Mouse (Mus musculus) frontal cortex, adult 2 months (tissue): ENCODE data around the gene Agap1. TPM values are rescaled to one million over a fixed set of nuclear protein-coding genes. Genes with fewer than 3 reads are reported as not detected.
A peak's percentile ranks its signal among the peaks of the same experiment; 100 is the strongest.

Source experiments
- DNase-seq, 2 experiments: peaks; one replicate each; pipeline ENCODE4 v3.0.0; 2022; ENCODE audit warnings: low spot score in 1 of 2; ENCODE audit errors: extremely low spot score in 1 of 2
- polyA plus RNA-seq: library from polyadenylated mRNA; depleted of rRNA; stranded (reverse); fragments of >200 nt; gene quantifications from 2 replicates; pipeline ENCODE4 v1.2.3, GENCODE M21; 2012

Gene Agap1
- polyA plus RNA-seq, 1 experiment, result 67.9 TPM

DNA sequence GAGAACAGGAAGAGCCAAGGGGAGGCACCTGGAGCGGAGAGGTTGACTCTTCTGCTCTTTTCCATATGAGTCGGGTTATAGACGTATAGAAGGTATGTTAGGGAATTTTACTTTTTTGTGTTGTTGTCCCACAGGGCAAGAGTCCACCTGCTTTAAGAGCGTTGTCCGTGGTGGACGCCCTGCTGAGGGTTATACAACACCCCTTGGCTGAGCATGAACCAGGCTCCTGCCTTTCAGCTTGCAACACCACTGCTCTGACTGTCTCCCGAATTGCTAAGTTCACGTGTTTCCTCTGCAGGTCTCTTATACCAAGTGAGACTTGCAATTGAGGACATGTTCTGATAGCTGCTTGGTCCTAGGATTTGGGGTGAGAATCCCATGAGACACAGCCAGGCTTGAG lies 358.2 kb downstream of the Agap1 start:
- DNase-seq, result no peak

DNA sequence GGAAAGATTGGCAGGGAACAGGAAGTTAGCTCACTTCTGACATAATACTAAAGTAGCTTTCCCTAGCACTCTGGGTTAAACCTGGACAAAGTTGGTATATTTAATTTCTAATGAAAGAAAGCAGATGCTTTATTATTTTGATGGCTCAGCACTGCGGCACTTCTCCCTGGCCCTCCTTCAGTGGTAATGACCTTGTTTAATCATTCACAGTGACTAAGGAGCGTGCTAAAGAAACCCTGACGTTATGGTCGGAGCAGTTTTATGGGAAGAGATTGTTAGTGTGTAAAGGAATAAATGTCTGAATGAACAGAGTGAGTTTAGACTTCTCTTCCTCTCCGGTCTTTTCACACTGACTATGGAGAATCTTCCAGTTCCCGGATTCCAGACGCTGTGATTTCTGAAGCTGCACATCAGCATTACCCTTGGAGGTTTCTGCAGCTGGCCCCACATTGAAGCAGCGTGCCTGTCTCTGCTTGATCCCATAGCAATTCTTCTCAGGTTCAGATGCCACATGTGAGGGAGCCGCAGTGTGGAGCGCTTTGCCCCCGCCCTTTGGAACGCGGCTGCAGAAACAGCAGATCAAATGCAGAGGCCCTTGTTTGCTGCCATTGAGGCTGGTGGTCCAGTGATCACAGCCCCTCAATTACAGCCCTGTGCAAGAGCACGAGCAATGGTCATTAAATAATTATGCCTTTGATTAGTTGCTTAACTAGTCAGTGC lies 362.0 kb downstream of the Agap1 start:
- no peak for DNase-seq

DNA sequence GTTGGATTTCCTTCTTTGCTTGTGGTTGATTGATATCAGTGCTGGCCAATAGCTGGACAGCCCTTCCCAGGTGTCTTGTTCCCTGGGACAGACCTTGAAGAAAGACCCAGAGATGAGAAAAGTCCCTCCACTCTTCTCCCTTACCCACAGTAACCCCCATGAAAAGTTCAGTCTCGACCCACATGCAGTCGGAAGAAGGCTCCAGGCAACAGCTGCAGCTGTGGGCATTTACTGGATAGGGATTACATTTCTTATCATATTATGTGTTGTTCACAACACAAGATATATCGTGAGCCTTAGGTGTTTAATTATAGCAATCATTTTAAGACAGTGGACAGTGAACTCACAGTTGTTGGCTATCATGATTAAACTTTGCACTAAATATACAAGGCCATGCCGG lies 367.2 kb downstream of the Agap1 start:
- no peak for DNase-seq

DNA sequence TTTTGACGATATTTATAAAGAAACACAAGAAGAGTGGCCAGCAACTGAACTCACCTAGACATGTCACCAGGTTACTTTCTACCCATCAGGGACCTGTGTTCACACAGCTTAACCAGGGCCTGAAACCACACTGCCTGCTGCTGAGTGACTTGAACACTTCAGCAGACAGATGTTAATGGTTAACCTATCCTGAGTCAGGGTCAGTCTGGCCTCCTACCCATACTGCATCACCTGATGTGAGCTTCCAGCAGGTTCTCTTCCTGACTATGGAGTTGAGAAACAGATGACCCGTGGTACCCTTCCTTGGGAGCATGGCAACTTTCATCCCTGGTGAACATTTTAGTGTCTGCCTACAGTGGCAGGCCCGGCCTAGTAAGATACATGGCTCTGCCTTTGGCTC lies 367.8 kb downstream of the Agap1 start:
- DNase-seq, result no peak

DNA sequence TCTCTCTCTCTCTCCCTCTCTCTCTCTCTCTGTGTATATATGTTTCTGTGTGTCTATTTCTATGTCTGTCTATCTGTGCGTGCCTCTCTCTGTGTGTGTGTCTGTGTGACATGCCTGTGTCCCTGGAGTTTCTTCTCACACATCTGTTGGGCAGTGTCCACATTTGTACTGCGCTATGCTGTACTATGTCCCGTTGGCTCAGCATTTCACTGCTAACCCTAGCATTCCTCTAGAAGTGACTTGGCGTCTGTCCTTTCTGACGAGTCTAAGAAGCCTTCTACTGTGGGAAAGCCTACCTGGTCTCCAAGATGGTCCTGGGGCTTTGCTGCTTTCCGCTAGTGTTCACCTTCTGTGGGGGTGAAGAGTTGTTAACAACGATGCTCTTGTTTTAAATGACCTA lies 368.4 kb downstream of the Agap1 start:
- DNase-seq, result no peak

- DNase-seq, result no peak
Measured at GRCm38 (mm10) chr1:89827051-89827450, 372.4 kb downstream of the Agap1 start.

GRCm38 (mm10) chr1:89831095-89831494 lies 376.5 kb downstream of the Agap1 start:
- DNase-seq, result no peak

DNA sequence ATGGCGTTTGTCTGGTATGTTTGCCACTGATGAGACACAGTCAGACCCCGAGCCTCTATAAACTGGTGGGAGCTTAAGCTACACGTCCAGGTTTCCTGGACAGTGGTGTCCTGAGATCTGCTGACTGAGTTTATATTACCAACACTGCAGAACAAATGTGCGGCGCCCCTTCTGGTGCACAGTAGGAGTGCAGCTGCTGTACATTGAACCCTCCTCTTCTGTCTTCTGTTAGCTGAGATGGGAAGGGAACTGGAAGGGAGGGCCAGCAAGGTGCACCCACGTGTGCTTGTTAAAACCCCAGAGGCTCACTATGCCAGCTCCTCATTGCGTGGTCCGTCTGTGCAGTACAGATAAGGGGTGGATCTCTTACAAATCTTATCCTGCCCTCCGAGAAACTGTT lies 389.5 kb downstream of the Agap1 start:
- DNase-seq, result no peak

GRCm38 (mm10) chr1:89845487-89845886 lies 390.9 kb downstream of the Agap1 start:
- peak in 1 of 2 experiments; percentile 43 for DNase-seq

DNA sequence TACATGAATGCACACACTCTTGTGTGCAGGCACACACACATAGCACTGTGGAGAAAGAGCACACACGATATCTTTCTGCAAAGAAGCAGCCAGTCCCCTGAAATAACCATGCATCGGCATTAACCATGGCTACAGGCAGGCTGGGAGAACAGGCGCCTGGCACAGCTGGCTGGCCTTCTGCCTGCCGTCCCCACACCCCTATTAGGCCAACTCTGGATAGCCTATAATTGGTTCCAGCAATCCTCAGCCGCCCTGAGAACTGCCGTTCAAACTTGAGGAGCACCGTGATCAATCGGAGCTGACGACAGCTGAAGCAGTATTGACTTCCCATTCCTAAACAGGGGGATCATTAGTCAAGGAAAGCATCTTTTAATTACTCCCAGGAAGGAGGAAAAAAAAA lies 391.5 kb downstream of the Agap1 start:
- peak in 1 of 2 experiments; percentile 10 for DNase-seq

GRCm38 (mm10) chr1:89848356-89849039 lies 393.9 kb downstream of the Agap1 start:
- DNase-seq, result no peak

- no peak for DNase-seq
Measured at GRCm38 (mm10) chr1:89849151-89849860, 394.7 kb downstream of the Agap1 start.

DNA sequence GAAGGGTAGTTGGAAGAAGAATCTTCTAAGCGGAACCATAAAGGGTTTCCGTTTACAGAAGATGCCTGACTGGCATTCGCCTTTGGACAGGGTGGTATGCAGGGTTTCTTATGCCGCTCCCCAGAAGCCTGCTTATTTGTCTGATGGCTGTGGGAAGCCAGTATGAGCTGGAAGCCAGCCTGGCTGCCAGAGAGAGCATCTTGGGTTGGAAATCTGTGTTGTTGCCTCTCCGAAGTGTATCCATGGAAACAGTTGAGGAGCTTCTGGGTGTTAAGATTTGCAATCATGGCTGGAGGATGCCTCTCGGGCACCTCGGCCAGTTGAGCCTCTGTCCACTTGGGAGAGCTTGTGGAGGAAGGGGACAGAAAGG lies 395.2 kb downstream of the Agap1 start:
- peak in 1 of 2 experiments; percentile 66 for DNase-seq

DNA sequence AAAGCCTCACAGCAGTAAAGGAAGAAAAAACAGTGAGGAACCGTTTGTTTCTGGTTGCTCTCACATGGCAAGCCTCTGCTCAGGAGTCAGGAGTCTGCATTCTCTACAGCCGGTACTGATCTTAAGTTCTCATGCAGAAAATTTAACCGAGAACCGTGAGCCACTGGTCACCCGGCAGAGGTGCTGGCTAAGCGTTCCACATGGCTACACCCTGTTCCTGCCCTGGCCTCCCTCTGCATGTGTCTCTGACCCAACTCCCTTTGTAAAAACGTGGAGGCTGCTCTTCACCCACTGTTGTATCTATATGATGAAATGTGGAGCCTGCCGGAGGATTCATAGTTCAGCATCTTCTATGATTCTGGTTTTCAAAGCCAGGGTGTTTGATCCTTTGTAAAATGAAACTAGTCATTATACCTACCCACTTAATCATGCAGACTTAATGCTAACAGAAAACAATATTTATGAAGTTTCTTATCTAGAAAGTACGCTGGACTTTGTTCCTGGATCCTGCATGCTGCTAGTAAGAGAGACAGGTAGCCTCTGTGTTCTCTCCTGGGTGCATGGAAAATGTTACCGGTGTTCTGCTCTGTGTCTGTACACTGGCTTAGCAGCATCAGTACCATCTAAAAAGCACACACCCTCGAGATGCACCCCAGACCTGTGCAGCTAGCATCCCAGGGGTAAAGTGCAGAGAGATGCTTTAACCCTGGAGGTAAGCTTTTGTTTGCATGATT lies 396.2 kb downstream of the Agap1 start:
- no peak for DNase-seq

- peak in 1 of 2 experiments; percentile 65 for DNase-seq
Measured at GRCm38 (mm10) chr1:89859182-89859581, 404.6 kb downstream of the Agap1 start.

GRCm38 (mm10) chr1:89860017-89860730 lies 405.6 kb downstream of the Agap1 start:
- no peak for DNase-seq

- DNase-seq, result no peak
Measured at GRCm38 (mm10) chr1:89865787-89866186, 411.2 kb downstream of the Agap1 start.

DNA sequence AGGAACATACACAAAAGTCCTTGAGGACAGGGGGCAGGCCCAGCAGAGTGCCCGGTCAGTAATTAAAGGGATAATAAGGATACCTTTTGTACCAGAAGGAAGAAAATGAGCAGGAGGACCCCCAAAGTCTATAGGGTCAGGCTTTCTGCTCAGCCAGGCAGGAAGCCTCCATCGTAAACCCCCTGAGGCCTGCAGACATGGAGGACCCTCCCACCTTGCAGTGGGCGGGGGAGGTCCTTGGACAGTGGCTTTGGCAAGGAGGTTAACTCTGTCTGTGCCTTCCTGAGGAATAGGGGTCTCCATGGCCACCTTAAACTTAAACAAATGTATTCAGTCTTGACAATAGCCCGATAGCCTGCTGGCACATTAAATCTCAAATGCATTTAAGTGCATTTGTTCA lies 413.2 kb downstream of the Agap1 start:
- DNase-seq, result no peak

DNA sequence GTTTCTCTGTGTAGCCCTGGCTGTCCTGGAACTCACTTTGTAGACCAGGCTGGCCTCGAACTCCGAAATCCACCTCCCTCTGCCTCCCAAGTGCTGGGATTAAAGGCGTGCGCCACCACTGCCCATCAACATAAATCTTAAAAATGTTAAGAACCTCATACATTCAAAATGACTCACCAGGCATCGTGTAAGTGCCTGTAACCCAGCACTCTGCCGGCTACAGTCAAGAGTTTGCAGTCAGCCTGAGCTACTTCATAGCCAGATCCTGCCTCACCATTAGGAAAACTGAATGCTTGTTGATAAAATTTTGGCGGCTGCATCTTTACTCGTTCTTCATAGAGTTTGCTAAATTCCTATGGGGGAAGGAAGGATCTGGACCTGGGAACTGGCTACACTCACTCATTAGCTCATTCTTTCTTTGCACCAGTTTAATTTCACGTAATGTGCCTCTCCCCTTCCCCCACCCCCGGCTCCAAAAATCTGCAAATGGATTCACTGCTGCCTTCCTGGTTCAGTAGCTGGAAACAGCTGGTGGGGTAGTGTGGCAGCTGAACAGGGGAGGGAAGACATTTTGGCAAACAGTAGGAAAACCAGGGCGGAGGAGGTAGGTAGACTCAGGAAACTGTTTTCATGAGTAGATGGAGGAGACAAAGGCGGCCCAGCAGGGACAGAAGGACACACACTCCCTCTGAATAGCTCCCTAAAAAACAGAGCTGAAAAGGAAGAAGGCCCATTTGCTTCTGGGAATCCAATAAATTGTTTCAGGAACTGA lies 415.7 kb downstream of the Agap1 start:
- peak in 1 of 2 experiments; percentile 36 for DNase-seq

DNA sequence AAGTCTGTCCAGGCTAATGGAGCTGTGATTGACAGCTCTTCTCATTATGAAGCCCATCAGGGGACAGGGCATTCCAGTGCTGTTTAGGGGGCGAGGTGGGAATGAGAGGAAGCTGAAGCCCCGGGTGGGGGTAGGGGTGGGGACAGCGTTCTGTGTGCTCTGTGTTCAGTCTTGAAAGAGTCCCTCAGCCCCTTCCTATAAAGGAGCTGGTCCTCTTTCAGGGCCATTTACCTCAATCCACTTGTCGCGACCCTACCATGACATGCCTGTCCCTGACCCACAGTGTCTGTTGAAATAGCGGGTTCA lies 416.3 kb downstream of the Agap1 start:
- no peak for DNase-seq
